Mouse (Mus musculus) thymus, adult 2 months (tissue): ENCODE measurements around the gene Aqp8.

ENCODE experiments used
- CTCF ChIP-seq: fragments of 200-500 bp; IDR thresholded peaks from 2 replicates; pipeline ENCODE4 v1.5.1; 2012; ENCODE audit warnings: mild to moderate bottlenecking, control low read depth, low read length, moderate library complexity, borderline replicate concordance; ENCODE audit not compliant: control insufficient read depth, poor library complexity, insufficient read depth; ENCODE audit errors: extremely low read depth
- POLR2A ChIP-seq: fragments of 200-500 bp; IDR thresholded peaks from 2 replicates; pipeline ENCODE4 v1.6.1; 2012; ENCODE audit warnings: mild to moderate bottlenecking, low read length, control low read depth, moderate library complexity; ENCODE audit not compliant: control insufficient read depth, poor library complexity, insufficient read depth; ENCODE audit errors: extremely low read depth

DNA sequence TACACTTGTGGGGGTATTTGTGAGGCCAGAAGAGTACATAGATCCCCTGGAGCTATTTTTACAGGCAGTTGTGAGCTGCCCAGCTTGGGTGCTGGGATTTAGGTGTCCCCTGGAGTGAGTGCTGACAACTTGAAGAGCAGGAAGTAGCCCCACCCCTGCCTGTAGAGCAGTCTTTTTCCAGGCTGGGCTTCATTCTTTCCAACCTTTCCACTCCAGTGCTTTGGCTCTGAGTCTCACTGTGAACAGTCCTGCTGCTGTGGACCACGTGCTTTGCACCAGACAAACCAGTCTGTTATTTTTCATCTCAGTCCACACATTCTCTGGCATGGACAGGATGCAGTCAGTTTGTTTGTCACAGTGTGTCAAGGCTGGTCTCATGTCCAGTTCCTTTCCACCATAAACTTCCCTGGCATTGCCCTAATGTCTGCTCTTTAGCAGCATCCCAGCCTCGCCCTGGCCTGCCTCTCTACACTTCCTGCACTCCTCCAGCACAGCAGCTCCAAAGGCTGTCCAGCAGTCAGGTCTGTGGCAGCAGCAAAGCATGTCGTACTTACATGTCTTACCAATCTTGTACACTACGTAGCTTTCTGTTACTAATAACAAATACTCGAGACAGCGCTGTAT, 36.8 kb upstream of the Aqp8 start:
- no peak for TF ChIP-seq CTCF
- no peak for TF ChIP-seq POLR2A
